Mouse (Mus musculus) G1E-ER4 (cell line): ENCODE data around the gene Pgap3. TPM values are rescaled to one million over a fixed set of nuclear protein-coding genes. Genes with fewer than 3 reads are reported as not detected.

ENCODE experiments used
- GATA1 ChIP-seq: IDR thresholded peaks from one replicate; pipeline ENCODE4 v1.8.0; 2012; ENCODE audit warnings: low read length, inconsistent platforms
- polyA plus RNA-seq: library from polyadenylated mRNA; stranded (reverse); fragments of >175 nt; gene quantifications from 2 replicates; pipeline ENCODE4 v1.2.3, GENCODE M21; 2012

Gene Pgap3
- polyA plus RNA-seq, 1 experiment: 11.3 TPM

DNA sequence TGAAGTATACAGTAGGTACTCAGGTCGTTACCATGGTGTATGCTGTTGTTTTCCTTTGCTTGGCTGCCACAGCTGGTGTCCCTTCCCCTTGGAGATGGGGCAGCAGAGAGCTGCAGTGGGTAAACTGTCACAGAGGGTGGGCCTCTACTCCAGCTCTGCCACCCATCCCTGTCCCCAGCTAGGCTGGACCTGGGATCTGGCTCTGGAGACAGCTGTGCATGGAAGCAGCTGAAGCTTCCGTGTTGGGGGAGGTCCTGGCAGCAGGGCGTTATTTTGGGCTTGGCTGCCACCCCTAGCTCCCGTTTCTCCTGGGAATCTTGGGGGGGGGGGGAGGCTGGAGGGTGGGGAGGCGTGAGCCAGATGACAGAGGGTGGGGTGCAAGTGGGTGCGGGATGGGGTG, 18.0 kb upstream of the Pgap3 start:
- TF ChIP-seq GATA1: no peak

DNA sequence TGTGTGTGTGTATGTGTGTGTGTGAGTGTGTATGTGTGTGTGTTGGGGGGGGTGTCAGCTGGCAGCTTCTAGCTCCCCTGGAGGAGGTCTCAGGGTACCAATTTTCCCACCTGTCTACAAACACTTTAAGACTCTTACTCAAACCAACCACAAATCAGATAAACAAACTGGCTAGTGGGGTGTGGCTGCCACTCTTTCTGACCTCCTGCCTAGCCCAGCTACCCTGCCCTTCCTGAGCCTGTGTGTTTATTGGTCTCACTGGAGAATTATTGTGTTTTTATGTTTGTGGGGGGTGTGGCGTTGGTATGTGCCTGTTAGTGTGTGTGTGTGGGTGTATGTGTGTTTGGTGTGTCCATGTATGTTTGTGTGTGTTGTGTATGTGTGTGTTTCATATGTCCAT, 16.8 kb upstream of the Pgap3 start:
- no peak for TF ChIP-seq GATA1

- no peak for TF ChIP-seq GATA1
These were observed 13.9 kb upstream of the Pgap3 start for GRCm38 (mm10) chr11:98414162-98414561.

DNA sequence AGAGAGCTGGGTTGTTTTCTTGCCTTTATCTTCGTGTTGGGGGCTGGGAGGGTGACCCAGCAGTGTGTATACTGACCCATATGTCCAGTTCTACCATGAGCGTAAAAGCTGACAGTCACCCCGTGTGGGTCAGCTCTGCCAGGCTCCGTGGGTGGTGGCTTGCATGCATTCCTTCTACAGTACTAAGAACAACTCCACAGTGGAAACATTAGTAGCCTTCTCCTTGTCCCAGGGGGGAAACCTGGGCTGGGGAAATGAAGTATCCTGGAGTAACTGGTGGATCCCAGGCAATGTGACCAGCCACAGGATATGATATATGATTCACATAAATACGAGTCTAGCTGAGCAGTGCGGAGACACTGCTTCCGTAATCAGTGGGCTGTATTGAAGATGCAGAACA, 13.4 kb upstream of the Pgap3 start:
- TF ChIP-seq GATA1: no peak

- no peak for TF ChIP-seq GATA1
These were observed 12.6 kb upstream of the Pgap3 start for GRCm38 (mm10) chr11:98412797-98413301.

- TF ChIP-seq GATA1: no peak
These were observed 12.0 kb upstream of the Pgap3 start, which contains the start of gene Erbb2 for GRCm38 (mm10) chr11:98412273-98412796. Erbb2 (plus strand) TSS chr11:98412470.

- no peak for TF ChIP-seq GATA1
These were observed 9.1 kb upstream of the Pgap3 start for GRCm38 (mm10) chr11:98409341-98409822.

- TF ChIP-seq GATA1: no peak
These were observed 8.6 kb upstream of the Pgap3 start for GRCm38 (mm10) chr11:98408872-98409271.

DNA sequence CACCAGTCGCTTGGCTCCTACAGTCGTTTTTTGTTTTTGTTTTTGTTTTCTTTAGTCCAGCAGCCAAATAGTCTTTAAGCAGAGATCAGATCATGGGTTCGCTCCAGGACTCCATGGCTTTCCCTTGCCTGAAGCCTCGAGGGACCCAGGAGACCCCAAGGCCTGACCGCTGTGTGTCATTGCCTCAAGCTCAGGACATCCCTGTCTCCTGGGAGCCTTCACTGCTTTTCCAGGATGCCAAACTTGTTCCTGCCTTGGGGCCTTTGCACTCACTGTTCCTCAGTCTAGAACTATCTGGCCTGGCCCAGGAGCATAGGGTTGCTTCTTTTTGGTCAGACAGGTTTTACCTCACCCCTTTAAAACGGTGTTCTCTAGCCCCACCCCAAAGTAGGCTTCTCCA, 6.3 kb upstream of the Pgap3 start:
- TF ChIP-seq GATA1: no peak

DNA sequence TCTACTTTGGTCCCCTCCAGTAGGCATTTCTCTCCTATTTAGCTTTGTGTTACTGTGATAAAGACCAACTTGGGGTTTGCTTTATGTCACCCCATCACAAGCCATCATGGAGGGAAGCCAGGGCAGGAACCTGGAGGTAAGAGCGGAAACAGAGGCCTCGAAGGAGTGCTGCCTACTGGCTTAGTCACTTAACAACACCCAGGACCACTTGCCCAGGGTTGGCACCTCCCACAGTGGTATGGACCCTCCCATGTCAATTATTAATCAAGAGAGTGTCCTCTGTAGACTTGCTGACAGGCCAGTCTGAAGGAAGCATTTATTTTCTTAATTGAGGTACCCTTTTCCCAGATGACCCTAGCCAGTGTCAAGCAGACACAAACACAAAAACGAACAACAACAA, 526 bp upstream of the Pgap3 start:
- TF ChIP-seq GATA1: no peak

DNA sequence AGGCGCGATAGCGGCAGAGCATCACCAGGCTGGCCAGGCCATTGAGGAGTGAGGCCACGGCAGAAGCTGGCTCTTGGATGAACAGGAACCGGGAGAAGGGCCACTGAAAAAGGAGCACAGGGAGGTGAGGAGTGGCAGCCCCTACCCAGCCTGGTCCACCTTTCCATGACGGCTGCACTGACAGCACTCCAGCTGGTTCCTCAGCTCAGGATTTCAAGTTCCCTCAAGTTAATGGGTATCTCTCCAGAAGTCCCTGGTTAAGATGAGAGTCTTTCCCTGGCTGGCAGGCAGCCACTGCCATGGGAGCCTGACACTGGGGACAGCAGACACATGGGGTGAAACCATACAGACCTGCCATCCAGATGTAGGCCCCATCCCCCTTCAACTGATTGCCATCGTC, 2.3 kb downstream of the Pgap3 start:
- TF ChIP-seq GATA1: no peak

GRCm38 (mm10) chr11:98395041-98395440, 5.2 kb downstream of the Pgap3 start:
- no peak for TF ChIP-seq GATA1

- TF ChIP-seq GATA1: no peak
These were observed 6.0 kb downstream of the Pgap3 start for GRCm38 (mm10) chr11:98394301-98394700.

DNA sequence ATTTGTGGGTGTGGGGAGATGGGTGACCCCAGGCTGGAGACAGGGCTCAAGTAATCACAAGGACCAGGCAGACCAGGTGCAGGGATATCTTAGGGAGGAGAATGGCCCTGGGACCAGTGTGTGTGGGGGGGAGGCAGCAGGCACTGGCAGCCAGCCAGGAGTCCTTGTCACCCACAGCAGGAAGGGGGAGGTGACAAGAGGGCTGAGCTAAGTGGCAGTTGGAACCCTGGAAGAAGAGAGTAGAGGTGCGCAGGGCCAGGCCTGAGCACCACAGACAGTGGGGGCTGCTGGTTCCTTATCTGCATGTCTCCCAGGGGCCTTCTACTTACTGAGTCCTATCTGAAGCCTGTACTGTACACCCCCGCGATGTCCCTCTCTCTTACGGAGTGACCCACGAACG, 7.0 kb downstream of the Pgap3 start:
- TF ChIP-seq GATA1: no peak

DNA sequence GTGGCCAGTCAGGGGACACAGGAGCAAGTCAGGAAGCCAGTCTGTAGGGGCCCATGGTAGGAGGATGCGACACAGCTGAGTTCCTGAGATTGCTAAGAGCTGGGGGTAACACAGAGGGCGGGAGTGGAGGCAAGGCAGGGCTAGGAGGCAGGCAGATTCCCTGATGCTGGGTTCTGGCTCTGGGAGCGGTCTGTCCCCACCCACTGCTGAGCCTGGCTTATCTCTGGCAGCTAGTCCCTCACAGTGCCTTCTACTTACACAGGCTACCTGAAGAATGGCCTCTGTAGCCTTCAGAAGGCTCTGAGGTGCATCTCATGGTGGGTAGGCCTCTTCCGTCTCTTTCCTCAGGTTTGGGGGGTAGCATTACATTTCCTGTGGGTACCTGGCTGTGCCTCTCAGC, 7.6 kb downstream of the Pgap3 start:
- TF ChIP-seq GATA1: no peak

GRCm38 (mm10) chr11:98392034-98392433, 8.3 kb downstream of the Pgap3 start:
- TF ChIP-seq GATA1: no peak

GRCm38 (mm10) chr11:98390141-98390540, 10.1 kb downstream of the Pgap3 start:
- TF ChIP-seq GATA1: no peak

DNA sequence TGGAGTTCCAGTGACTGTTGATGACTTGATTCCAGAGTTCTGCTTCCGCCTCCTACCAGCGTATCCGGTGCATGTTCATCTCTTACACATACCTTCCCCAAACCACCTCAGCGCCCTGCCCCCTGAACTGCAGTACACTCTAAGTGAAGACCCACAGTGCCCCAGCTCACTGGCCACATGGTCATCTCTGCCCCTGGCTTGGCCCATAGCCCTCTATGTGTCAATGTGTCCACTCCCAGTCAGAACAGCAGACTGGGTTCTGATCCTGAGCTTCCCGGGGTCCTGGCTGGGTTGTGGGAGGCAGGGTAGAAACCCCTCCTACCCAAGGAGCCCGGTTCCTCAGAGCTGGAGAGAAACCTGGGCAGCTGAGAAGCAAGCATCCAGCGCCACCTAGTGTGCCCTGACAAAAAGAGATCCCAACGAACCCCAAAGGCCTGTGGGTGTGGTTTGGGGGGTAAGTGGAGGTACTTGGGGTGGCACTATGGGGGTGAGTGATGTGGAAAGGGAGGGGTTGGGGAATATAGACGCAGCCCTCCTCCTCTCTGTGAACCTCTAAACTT, 11.0 kb downstream of the Pgap3 start:
- TF ChIP-seq GATA1: no peak

DNA sequence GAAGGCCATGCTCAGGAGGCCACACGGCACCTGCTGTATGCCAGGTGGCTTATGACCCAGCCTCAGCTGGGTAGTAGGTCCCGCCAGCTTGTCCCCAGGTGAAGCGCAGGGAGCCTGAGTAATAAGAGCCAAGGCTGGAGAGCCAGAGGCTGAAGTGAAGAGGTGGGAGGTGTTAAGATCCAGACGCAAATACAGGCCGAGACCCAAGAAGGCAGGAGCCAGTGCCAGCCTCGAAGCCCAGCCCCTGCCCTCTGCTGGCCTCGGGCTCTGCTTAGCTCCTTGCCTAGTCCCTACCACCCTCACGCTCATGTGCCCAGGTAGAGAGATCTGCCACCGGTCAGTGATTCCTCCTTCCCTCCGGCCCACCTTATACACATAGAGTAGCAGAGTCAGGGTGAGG, 12.0 kb downstream of the Pgap3 start:
- no peak for TF ChIP-seq GATA1
